Mouse (Mus musculus): ENCODE measurements around the gene Otop2. TPM values are rescaled to one million over a fixed set of nuclear protein-coding genes. Genes with fewer than 3 reads are reported as not detected.

Otop2 gene
- polyA plus RNA-seq, 1 experiment from 2014 or later = not detected

DNA sequence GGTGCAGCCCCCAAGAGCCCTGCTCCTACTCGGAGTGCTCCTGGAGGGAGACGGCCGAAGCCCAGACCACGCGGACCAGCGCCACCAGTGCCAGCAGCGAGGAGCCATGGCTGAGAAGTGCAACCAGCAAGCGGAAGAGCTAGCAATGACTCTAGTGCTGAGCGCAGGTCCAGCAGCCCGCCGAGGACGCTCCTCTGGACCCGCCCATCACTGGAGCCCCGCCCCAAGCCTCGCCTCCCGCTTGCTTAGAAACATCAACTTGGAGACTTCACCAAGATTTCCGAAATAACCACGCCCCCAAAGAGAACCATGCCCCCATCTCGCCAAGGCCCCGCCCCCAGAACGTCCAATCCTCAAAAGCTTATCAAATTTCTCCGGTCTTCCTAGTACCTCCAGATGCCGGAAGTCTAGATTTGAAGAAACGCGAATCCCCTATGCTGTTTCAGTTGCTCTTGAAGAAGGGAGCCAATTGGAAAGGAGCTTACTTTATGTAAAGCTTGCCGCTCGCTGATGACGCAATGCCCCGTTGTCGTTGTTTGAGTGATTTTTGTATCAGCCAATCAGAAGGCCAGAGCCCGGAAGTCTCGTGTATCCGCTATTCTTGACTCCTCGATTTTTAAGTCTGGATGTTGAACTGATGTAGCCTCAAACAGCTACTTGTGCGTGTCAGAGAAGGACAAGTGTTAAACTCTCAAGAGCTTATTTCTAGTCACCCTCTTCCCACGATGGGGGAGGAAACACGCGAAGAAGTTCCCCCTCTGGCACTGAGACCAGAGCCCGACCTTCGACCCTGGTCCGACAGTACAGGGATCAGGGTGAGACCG, 30.0 kb upstream of the Otop2 start, which contains the start of gene Fdxr:
Gene Fdxr (minus strand): TSS at position 271 of the 824 bp plus-strand sequence.
- Histone ChIP-seq H3K4me1 (replicated peaks) (peaks cover 64% of the 10 kb centered on the region), H3K4me2 (peak within 1 kb of the TSS; percentile 97), H3K27me3 (no peaks in the 10 kb centered on the region), H3K9me3 (replicated peaks) (no peaks in the 10 kb centered on the region), H3K36me3 (replicated peaks) (no peaks in the 10 kb centered on the region), H3K9ac (peak within 1 kb of the TSS; percentile 74), H3K27ac (replicated peaks) (peak within 1 kb of the TSS; percentile 83), H3K4me3 (replicated peaks) (peak within 1 kb of the TSS; percentile 63)
- peak; percentile 90 for ATAC-seq (ENCODE audit: insufficient read depth)
- WGBS (ENCODE audit: insufficient replicate concordance) = under 1% methylated on average over 42 of the region's 42 CpGs

DNA sequence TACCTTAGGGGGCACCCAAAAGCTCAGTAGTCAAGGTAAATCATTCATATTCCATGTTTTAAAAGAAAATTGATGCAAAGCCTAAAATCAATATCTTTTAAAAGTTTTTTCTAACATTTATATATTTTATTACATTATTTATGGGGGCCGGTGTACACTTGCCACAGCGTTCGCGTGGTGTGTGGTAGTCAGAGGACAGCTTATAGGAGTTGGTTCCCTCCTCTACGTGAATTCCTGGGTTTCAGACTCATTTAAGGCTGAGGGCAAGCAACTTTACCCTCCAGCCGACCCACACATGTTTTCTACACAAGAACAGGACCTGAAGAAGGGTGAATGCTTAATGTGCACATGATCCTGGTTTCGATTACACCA, 29.4 kb upstream of the Otop2 start:
- peaks cover 63% of the 10 kb centered on the region for H3K4me1 ChIP-seq (replicated peaks)
- H3K4me2 ChIP-seq = peak overlapping the region; percentile 97
- 16% methylated on average over 7 of the region's 7 CpGs for WGBS (ENCODE audit: insufficient replicate concordance)
- peak overlapping the region; percentile 74 for H3K9ac ChIP-seq
- H3K4me3 ChIP-seq (replicated peaks) = peak overlapping the region; percentile 63
- peak overlapping the region; percentile 83 for H3K27ac ChIP-seq (replicated peaks)
- H3K9me3 ChIP-seq (replicated peaks) = no peaks in the 10 kb centered on the region
- no peaks in the 10 kb centered on the region for H3K36me3 ChIP-seq (replicated peaks)
- peak; percentile 5; the same call in 1 of the 2 replicates for ATAC-seq (ENCODE audit: insufficient read depth)
- H3K27me3 ChIP-seq = no peaks in the 10 kb centered on the region

DNA sequence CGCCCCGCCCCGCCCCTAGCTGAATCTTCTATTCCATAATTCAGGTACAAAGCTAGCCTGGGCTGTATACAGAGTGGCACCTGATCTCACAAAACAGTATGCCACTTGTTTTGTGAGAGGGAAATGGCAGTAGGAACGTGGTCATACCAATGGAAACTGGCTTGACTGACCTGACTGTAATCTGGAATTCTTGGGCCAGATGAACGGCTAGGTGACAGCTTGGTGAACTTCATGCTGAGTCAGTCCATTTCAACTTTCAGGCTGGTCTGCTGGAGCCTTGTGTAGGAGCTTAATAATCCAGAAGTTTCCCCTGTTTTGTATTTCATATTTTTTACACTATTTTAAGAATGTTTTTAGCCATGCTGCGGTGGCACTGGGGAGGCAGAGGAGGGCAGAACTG, 28.8 kb upstream of the Otop2 start:
- peak overlapping the region; percentile 83 for H3K27ac ChIP-seq (replicated peaks)
- peak overlapping the region; percentile 97 for H3K4me2 ChIP-seq
- H3K4me1 ChIP-seq (replicated peaks) = peaks cover 57% of the 10 kb centered on the region
- peak overlapping the region; percentile 63 for H3K4me3 ChIP-seq (replicated peaks)
- H3K9me3 ChIP-seq (replicated peaks) = no peaks in the 10 kb centered on the region
- ATAC-seq (ENCODE audit: insufficient read depth) = no peak
- H3K27me3 ChIP-seq = no peaks in the 10 kb centered on the region
- 66% methylated on average over 6 of the region's 6 CpGs for WGBS (ENCODE audit: insufficient replicate concordance)
- 0 out of 2 replicates have a peak overlapping the region, but pooled peaks have one; percentile 74 for H3K9ac ChIP-seq
- H3K36me3 ChIP-seq (replicated peaks) = no peaks in the 10 kb centered on the region

DNA sequence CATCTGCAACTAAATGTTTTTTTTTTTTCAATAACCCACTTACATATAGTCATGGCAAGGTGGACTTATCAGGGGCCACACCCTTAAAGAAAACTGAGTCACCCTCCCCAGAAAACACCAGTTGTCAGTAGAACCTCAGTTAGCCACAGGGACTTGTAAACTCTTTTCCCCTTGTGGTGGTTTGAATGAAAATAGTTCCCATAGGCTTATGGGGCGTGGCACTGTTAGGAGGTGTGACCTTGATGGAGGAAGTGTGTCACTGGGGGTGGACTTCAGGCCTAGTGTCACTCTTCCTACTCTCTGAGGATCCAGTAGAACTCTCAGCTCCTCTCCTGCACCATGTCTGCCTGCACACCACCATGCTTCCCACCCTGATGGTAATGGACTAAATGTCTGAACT, 27.2 kb upstream of the Otop2 start:
- Histone ChIP-seq H3K4me1 (replicated peaks) (peaks cover 44% of the 10 kb centered on the region), H3K4me3 (replicated peaks) (no peak overlapping the region), H3K9ac (no peak overlapping the region), H3K4me2 (0 out of 2 replicates have a peak overlapping the region, but pooled peaks have one; percentile 18), H3K27me3 (no peaks in the 10 kb centered on the region), H3K9me3 (replicated peaks) (no peaks in the 10 kb centered on the region), H3K36me3 (replicated peaks) (peaks cover 5% of the 10 kb centered on the region; the same call in 1 of the 2 replicates), H3K27ac (replicated peaks) (no peak overlapping the region)
- no peak for ATAC-seq (ENCODE audit: insufficient read depth)
- 32% methylated on average over 1 of the region's 1 CpGs for WGBS (ENCODE audit: insufficient replicate concordance)

DNA sequence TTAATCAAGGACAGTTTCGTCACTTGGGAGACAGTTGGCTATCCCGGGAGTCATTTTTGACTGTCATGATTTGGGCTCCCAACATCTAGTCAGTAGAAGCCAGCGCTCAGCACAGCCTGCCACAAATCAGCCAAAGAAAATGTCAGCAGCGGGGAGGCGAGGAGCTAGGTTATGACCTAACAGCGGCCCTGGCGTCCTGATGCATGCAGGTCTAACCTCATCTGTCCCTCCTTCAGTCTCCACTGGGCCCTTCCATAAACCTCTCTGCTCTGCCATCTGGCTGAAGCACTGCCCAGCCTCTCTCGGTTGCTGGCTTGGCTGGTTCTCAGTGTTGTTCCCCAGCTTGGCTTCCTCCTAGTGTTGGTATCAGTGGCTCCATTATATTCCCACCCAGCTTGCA, 24.7 kb upstream of the Otop2 start:
- Histone ChIP-seq H3K4me3 (replicated peaks) (no peak overlapping the region), H3K9me3 (replicated peaks) (no peaks in the 10 kb centered on the region), H3K9ac (no peak overlapping the region), H3K36me3 (replicated peaks) (peaks cover 5% of the 10 kb centered on the region; the same call in 1 of the 2 replicates), H3K27ac (replicated peaks) (no peak overlapping the region), H3K4me1 (replicated peaks) (peaks cover 28% of the 10 kb centered on the region), H3K4me2 (no peak overlapping the region), H3K27me3 (no peaks in the 10 kb centered on the region)
- no peak for ATAC-seq (ENCODE audit: insufficient read depth)
- 64% methylated on average over 8 of the region's 8 CpGs for WGBS (ENCODE audit: insufficient replicate concordance)

DNA sequence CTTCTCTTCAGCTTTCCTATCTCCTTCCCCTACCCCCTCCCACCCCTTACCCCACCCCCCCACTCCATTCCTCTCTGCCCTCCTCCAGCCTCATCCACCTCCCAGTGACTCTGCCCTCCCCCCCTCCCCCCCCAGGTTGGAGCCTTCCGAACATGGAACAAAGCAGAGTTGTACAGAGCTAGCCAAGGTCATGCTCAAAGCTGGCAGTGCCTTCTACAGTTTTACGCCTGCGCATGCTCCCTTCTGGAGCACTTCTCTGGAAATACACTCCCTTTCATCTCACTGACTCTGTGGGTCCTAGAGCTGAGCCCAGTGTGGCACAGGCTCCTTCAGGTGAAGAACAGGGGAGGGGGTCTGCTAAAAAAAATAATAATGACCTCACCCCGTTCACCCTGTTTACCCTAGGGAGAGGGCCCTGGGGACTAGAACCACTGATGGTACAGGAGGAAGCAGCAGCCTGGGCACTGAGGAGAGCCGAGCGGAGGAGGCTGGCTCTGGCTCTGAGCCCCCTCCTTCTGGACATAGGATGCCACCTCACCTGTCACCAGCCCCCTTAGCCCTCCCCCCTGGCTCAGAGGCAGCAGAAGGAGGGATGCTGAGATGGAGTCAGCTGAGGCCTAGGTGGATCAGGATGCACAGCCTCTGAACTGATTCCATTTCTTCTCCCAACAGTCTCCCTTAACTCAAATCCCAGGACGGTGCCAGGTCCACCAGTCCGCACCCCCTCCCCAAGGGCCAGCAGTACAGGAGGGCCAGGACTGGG, 24.1 kb upstream of the Otop2 start:
- Histone ChIP-seq H3K27me3 (no peaks in the 10 kb centered on the region), H3K27ac (replicated peaks) (no peak overlapping the region)
- WGBS (ENCODE audit: insufficient replicate concordance) = 68% methylated on average over 8 of the region's 8 CpGs

DNA sequence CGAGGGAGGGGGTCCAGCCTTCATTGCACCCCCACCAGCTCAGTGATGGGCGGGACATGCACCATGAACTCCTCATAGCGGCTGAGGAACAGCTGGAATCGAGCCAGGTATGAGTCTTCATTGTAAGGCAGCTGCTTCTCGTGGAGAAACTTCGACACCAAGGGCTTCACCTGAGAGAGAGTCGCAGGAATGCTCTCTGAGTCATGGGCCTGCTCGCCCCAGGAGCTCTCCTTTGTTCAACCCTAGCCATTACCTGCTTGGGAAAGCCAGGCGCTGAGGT, 23.5 kb upstream of the Otop2 start:
- Histone ChIP-seq H3K4me2 (no peak overlapping the region), H3K9ac (no peak overlapping the region), H3K4me3 (replicated peaks) (no peak overlapping the region), H3K27me3 (no peaks in the 10 kb centered on the region), H3K4me1 (replicated peaks) (peaks cover 17% of the 10 kb centered on the region), H3K9me3 (replicated peaks) (no peaks in the 10 kb centered on the region), H3K36me3 (replicated peaks) (peaks cover 5% of the 10 kb centered on the region; the same call in 1 of the 2 replicates), H3K27ac (replicated peaks) (no peak overlapping the region)
- ATAC-seq (ENCODE audit: insufficient read depth) = no peak
- WGBS (ENCODE audit: insufficient replicate concordance) = 66% methylated on average over 9 of the region's 9 CpGs

More for the DNA sequence above, 24.1 kb upstream of the Otop2 start:
- Histone ChIP-seq H3K4me3 (replicated peaks) (no peak overlapping the region), H3K4me1 (replicated peaks) (peaks cover 22% of the 10 kb centered on the region), H3K9me3 (replicated peaks) (no peaks in the 10 kb centered on the region), H3K36me3 (replicated peaks) (peaks cover 5% of the 10 kb centered on the region; the same call in 1 of the 2 replicates), H3K4me2 (no peak overlapping the region), H3K9ac (no peak overlapping the region)
- no peak for ATAC-seq (ENCODE audit: insufficient read depth)

DNA sequence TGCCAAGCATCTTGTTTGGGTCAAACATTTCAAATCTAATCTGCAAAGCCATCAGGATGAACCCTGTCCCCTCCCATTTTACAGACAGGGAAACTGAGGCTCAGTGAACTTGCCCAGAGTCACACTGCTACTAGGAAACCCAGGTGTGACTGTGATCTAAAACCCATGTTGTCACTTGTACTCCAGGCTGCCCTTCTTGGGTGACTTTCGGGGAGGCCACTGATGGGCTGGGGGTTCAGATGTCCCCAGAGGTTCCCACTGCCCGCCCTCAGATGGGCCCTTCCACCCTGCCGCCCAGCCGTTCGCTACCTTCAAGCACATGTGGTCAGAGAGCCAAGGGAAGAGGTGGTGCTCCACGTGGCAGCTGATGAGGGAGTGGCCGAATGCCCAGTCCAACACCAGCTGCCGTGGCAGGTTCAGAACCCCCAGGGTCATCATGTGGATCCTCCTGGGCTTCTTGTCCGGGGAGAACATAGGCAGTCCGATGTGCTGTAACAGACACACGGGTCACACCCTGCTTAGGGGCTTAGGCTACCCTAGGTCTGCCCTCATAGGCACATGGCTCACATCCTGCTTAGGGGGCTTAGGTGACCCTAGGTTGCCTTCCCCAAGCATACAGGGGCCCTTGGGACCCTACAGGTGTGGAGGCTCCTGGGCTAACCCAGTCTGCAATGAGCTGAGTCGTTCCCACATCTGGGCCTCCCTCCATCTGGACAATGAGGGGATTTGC, 22.9 kb upstream of the Otop2 start:
- Histone ChIP-seq H3K36me3 (replicated peaks) (peaks cover 5% of the 10 kb centered on the region; the same call in 1 of the 2 replicates), H3K4me3 (replicated peaks) (no peak overlapping the region), H3K27ac (replicated peaks) (no peak overlapping the region), H3K4me1 (replicated peaks) (peaks cover 16% of the 10 kb centered on the region), H3K27me3 (no peaks in the 10 kb centered on the region), H3K9me3 (replicated peaks) (no peaks in the 10 kb centered on the region), H3K9ac (no peak overlapping the region), H3K4me2 (no peak overlapping the region)
- no peak for ATAC-seq (ENCODE audit: insufficient read depth)
- 74% methylated on average over 12 of the region's 12 CpGs for WGBS (ENCODE audit: insufficient replicate concordance)

DNA sequence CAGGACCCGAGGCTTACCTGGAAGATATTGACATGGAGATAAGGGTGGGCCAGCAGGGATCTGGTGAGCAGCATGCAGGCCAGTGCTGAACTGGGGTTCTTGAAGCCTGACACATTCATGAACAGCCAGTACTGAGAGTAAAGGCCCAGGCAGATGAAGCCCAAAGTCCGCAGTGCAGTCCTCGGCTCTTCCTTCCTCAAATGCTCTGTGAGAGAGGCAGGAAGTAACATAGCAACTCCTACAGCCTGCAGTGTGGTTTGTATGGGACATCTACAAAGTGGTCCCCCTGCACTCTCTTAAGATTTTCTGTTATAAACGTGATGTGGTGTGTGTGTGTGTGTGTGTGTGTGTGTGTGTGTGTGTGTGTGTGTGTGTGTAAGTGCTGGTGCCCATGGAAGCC, 21.7 kb upstream of the Otop2 start:
- ATAC-seq (ENCODE audit: insufficient read depth) = no peak

DNA sequence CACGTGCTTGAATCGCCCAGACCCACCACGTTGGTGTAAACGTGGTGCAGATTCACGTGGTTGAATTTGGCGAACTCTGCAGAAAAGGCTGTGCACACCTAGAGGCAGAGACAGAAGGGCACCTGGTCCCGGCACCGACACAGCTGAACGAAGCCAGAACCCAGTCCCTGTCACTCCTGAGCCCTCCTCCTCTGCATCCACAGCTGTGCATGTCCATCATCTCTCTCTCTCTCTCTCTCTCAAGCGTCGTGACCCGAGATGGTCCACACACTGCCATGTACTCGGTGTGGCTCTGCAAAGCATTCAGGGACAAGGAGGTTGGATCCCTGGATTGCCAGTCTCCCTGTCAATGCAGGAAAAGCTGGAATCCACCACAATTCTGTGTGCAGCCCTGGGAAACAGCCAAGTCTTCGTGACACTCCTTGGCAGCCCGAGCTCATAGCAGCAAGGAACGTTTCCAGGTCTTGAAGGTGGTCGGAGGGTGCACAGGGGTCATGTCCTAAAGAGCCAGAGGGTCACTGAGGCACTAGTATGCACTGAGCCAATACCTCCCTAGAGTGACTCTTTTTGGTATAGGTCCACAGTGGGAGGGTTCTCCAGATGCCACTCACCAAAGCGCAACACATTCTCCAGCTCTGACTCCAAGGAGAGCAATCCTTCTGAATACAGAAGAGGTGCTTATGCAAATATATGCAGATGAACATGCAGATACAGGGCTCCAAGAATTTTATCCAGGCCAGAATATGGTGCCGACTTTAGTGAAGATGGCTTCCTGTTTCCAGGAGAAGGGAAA, 20.6 kb upstream of the Otop2 start:
- Histone ChIP-seq H3K27ac (replicated peaks) (no peak overlapping the region), H3K4me2 (no peak overlapping the region), H3K4me1 (replicated peaks) (peaks cover 14% of the 10 kb centered on the region; the same call in 1 of the 2 replicates), H3K9ac (no peak overlapping the region), H3K36me3 (replicated peaks) (peaks cover 5% of the 10 kb centered on the region; the same call in 1 of the 2 replicates), H3K4me3 (replicated peaks) (no peak overlapping the region), H3K9me3 (replicated peaks) (no peaks in the 10 kb centered on the region), H3K27me3 (no peaks in the 10 kb centered on the region)
- 56% methylated on average over 19 of the region's 19 CpGs for WGBS (ENCODE audit: insufficient replicate concordance)
- no peak for ATAC-seq (ENCODE audit: insufficient read depth)

More for the DNA sequence above, 21.7 kb upstream of the Otop2 start:
- Histone ChIP-seq H3K27ac (replicated peaks) (no peak overlapping the region), H3K9ac (no peak overlapping the region), H3K4me3 (replicated peaks) (no peak overlapping the region), H3K9me3 (replicated peaks) (no peaks in the 10 kb centered on the region), H3K4me1 (replicated peaks) (peaks cover 11% of the 10 kb centered on the region), H3K36me3 (replicated peaks) (peaks cover 5% of the 10 kb centered on the region; the same call in 1 of the 2 replicates), H3K27me3 (no peaks in the 10 kb centered on the region), H3K4me2 (no peak overlapping the region)
- WGBS (ENCODE audit: insufficient replicate concordance) = 18% methylated on average over 4 of the region's 4 CpGs
